Mouse (Mus musculus): ENCODE data around the gene Pan2.

DNA sequence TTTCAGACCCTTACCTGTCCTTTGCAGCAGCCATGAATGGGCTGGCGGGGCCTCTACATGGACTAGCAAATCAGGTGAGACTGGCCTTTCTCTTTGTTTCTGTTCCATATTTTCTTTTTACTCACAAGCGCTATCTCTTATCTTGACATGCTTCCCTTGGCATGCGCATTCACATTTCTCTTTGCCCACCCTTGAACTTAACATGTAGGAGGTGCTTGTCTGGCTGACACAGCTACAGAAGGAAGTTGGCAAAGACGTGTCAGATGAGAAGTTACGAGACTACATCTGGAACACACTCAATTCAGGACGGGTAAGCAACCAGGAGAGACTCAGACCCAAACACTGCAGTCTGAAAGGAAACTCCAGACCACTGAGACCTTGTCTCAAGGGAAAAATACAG lies 56.1 kb downstream of the Pan2 start:
- no peak for TF ChIP-seq CTCF (IDR thresholded peaks at IDR 0.05; ENCODE audit: control insufficient read depth, insufficient read depth, insufficient read length)
- TF ChIP-seq MYOD1 (IDR thresholded peaks at IDR 0.05; ENCODE audit: control insufficient read depth, insufficient read length, low read depth), result no peak
- no peak for TF ChIP-seq FOSL1 (IDR thresholded peaks at IDR 0.05; ENCODE audit: insufficient read depth, low read length, poor library complexity, severe bottlenecking)
- TF ChIP-seq USF1 (IDR thresholded peaks at IDR 0.05; ENCODE audit: low read depth), result no peak
- TF ChIP-seq MAX (IDR thresholded peaks at IDR 0.05), result no peak
- no peak for TF ChIP-seq CEBPB (IDR thresholded peaks at IDR 0.05; ENCODE audit: low read depth)
- TF ChIP-seq MYOG (IDR thresholded peaks at IDR 0.05; ENCODE audit: control insufficient read depth, extremely low read depth, insufficient read length), result no peak

Data from C2C12 (cell line).